Mouse (Mus musculus): ENCODE data around the gene 4933406M09Rik. TPM values are rescaled to one million over a fixed set of nuclear protein-coding genes. Genes with fewer than 3 reads are reported as not detected.

Gene 4933406M09Rik
- polyA plus RNA-seq, 2 experiments, result not detected

- no peak for ATAC-seq (ENCODE audit: low FRiP score, low read depth)
- 66% methylated on average over 2 of the region's 2 CpGs for WGBS
- DNase-seq (ENCODE audit: low spot score), result peak; percentile 1
- H3K9ac ChIP-seq (ENCODE audit: low read depth, low read length, severe bottlenecking), result no peak overlapping the region
- no peak for TF ChIP-seq POLR2A (IDR thresholded peaks at IDR 0.05; ENCODE audit: borderline replicate concordance, extremely low read depth, insufficient read depth, insufficient read length)
- H3K36me3 ChIP-seq (ENCODE audit: control insufficient read depth, insufficient read depth, low read length), result no peaks in the 10 kb centered on the region
- H3K4me3 ChIP-seq (replicated peaks; ENCODE audit: low read length), result no peak overlapping the region
- no peaks in the 10 kb centered on the region; the same call in 1 of the 2 replicates for H3K4me1 ChIP-seq (ENCODE audit: control insufficient read depth, insufficient read depth, low read length)
- H3K9me3 ChIP-seq (ENCODE audit: control insufficient read depth, low read length), result 0 out of 2 replicates have a peak, but pooled peaks cover 3% of the 10 kb centered on the region
- no peak overlapping the region for H3K27ac ChIP-seq (replicated peaks; ENCODE audit: low read depth, low read length)
- no peaks in the 10 kb centered on the region for H3K27me3 ChIP-seq (ENCODE audit: control insufficient read depth, insufficient read depth, low read length)
- H3K4me2 ChIP-seq (replicated peaks; ENCODE audit: low read depth, low read length, severe bottlenecking), result no peak overlapping the region
These were observed 4.7 kb upstream of the 4933406M09Rik start for GRCm38 (mm10) chr1:134381051-134381450.

DNA sequence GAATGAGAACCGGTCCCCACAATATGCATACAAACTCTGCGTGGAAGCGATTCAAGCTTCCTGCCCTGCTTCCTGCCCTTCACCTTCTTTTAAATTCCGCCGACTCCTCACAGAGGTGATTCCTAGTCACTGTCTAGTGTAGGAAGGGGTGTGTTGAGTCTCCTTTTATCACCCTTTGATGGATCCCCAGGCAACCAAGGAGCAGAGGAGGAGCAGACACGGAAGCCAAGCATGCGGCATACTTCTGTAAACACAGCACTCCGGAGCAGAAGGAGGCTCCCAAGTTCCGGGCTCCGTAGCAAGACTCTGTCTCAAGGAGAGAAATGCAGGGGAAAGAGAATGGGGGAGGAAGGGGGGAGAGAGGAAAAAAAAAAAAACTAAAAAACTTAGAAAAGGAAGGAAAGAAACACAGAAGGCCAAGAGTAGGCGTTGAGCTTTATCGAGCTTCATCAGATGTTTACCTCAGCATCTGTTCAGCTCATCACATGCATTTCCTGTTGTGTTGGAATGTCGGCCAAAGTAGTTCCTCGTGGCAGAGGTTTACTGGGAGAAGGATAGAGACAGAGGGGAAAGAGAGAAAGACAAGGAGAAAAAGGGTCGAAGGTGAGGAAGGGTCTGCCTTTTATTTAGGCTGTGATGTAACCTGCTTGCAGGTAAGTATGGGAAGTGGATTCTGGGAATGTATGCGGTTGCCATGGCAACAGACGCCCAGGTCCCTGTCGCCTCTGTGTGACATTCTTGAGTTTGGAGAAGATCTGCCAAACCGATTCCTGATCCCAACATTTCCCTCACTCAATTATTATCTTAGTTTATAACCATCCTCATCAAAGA lies 3.7 kb upstream of the 4933406M09Rik start:
- DNase-seq (ENCODE audit: low spot score) (peak; percentile 12), ATAC-seq (ENCODE audit: low FRiP score, low read depth) (no peak)
- TF ChIP-seq POLR2A (IDR thresholded peaks at IDR 0.05; ENCODE audit: borderline replicate concordance, extremely low read depth, insufficient read depth, insufficient read length), result no peak
- peak overlapping the region; percentile 26 for H3K4me3 ChIP-seq (replicated peaks; ENCODE audit: low read length)
- no peaks in the 10 kb centered on the region for H3K27me3 ChIP-seq (ENCODE audit: control insufficient read depth, insufficient read depth, low read length)
- 4% methylated on average over 19 of the region's 19 CpGs for WGBS
- peak overlapping the region; percentile 32 for H3K9ac ChIP-seq (ENCODE audit: low read depth, low read length, severe bottlenecking)
- H3K4me1 ChIP-seq (ENCODE audit: control insufficient read depth, insufficient read depth, low read length), result no peaks in the 10 kb centered on the region; the same call in 1 of the 2 replicates
- H3K36me3 ChIP-seq (ENCODE audit: control insufficient read depth, insufficient read depth, low read length), result no peaks in the 10 kb centered on the region
- no peak overlapping the region for H3K27ac ChIP-seq (replicated peaks; ENCODE audit: low read depth, low read length)
- 0 out of 2 replicates have a peak, but pooled peaks cover 3% of the 10 kb centered on the region for H3K9me3 ChIP-seq (ENCODE audit: control insufficient read depth, low read length)
- peak overlapping the region; percentile 46 for H3K4me2 ChIP-seq (replicated peaks; ENCODE audit: low read depth, low read length, severe bottlenecking)

- H3K4me3 ChIP-seq (replicated peaks; ENCODE audit: low read length), result no peak overlapping the region
- DNase-seq (ENCODE audit: low spot score) (peak; percentile 2), ATAC-seq (ENCODE audit: low FRiP score, low read depth) (no peak)
- no peak overlapping the region for H3K9ac ChIP-seq (ENCODE audit: low read depth, low read length, severe bottlenecking)
- H3K4me2 ChIP-seq (replicated peaks; ENCODE audit: low read depth, low read length, severe bottlenecking), result no peak overlapping the region
- no peaks in the 10 kb centered on the region for H3K27me3 ChIP-seq (ENCODE audit: control insufficient read depth, insufficient read depth, low read length)
- no peaks in the 10 kb centered on the region; the same call in 1 of the 2 replicates for H3K4me1 ChIP-seq (ENCODE audit: control insufficient read depth, insufficient read depth, low read length)
- H3K36me3 ChIP-seq (ENCODE audit: control insufficient read depth, insufficient read depth, low read length), result no peaks in the 10 kb centered on the region
- WGBS, result 93% methylated on average over 4 of the region's 4 CpGs
- no peak overlapping the region for H3K27ac ChIP-seq (replicated peaks; ENCODE audit: low read depth, low read length)
- TF ChIP-seq POLR2A (IDR thresholded peaks at IDR 0.05; ENCODE audit: borderline replicate concordance, extremely low read depth, insufficient read depth, insufficient read length), result no peak
- H3K9me3 ChIP-seq (ENCODE audit: control insufficient read depth, low read length), result 0 out of 2 replicates have a peak, but pooled peaks cover 3% of the 10 kb centered on the region
These were observed 1.2 kb upstream of the 4933406M09Rik start for GRCm38 (mm10) chr1:134384581-134384980.

GRCm38 (mm10) chr1:134385176-134385575 lies 564 bp upstream of the 4933406M09Rik start:
- no peak overlapping the region for H3K27ac ChIP-seq (replicated peaks; ENCODE audit: low read depth, low read length)
- no peaks in the 10 kb centered on the region; the same call in 1 of the 2 replicates for H3K4me1 ChIP-seq (ENCODE audit: control insufficient read depth, insufficient read depth, low read length)
- H3K27me3 ChIP-seq (ENCODE audit: control insufficient read depth, insufficient read depth, low read length), result no peaks in the 10 kb centered on the region
- H3K36me3 ChIP-seq (ENCODE audit: control insufficient read depth, insufficient read depth, low read length), result no peaks in the 10 kb centered on the region
- no peak overlapping the region for H3K9ac ChIP-seq (ENCODE audit: low read depth, low read length, severe bottlenecking)
- no peak for ATAC-seq (ENCODE audit: low FRiP score, low read depth)
- no peak overlapping the region for H3K4me3 ChIP-seq (replicated peaks; ENCODE audit: low read length)
- H3K4me2 ChIP-seq (replicated peaks; ENCODE audit: low read depth, low read length, severe bottlenecking), result no peak overlapping the region
- TF ChIP-seq POLR2A (IDR thresholded peaks at IDR 0.05; ENCODE audit: borderline replicate concordance, extremely low read depth, insufficient read depth, insufficient read length), result no peak
- H3K9me3 ChIP-seq (ENCODE audit: control insufficient read depth, low read length), result 0 out of 2 replicates have a peak, but pooled peaks cover 3% of the 10 kb centered on the region
- no peak for DNase-seq (ENCODE audit: low spot score)

DNA sequence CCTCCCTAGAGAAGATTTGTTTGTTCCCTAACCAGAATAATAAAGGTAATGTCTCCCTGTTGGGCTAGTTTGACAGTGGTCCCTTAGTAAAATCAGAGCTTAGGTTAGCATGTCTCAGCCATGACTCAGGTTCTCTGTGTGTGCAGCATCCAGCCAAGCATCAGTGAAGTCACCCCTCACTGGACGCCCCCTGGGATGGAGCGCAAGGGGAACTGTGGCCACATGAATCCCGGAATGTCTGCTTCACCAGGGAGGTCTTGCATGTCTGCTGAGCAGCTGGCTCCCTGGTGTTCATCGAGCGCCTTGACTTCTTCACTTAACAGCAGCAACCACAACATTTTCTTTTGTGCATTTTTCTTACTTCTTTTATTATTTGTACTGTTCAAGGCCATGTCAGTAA lies 8.1 kb downstream of the 4933406M09Rik start:
- WGBS, result 53% methylated on average over 5 of the region's 5 CpGs
- Histone ChIP-seq H3K4me2 (replicated peaks; ENCODE audit: low read depth, low read length, severe bottlenecking) (no peak overlapping the region), H3K4me1 (ENCODE audit: control insufficient read depth, insufficient read depth, low read length) (no peaks in the 10 kb centered on the region), H3K9ac (ENCODE audit: low read depth, low read length, severe bottlenecking) (no peak overlapping the region), H3K27ac (replicated peaks; ENCODE audit: low read depth, low read length) (no peak overlapping the region), H3K9me3 (ENCODE audit: control insufficient read depth, low read length) (no peaks in the 10 kb centered on the region), H3K4me3 (replicated peaks; ENCODE audit: low read length) (no peak overlapping the region), H3K36me3 (ENCODE audit: control insufficient read depth, insufficient read depth, low read length) (no peaks in the 10 kb centered on the region), H3K27me3 (ENCODE audit: control insufficient read depth, insufficient read depth, low read length) (no peaks in the 10 kb centered on the region)
- ATAC-seq (ENCODE audit: low FRiP score, low read depth) (no peak), DNase-seq (ENCODE audit: low spot score) (peak; percentile 2)
- TF ChIP-seq POLR2A (IDR thresholded peaks at IDR 0.05; ENCODE audit: borderline replicate concordance, extremely low read depth, insufficient read depth, insufficient read length), result no peak

All from limb, embryonic 14.5 days (tissue).